Mouse (Mus musculus) lung, adult 2 months (tissue): ENCODE data around the gene Scn1a.

Experiments
- CTCF ChIP-seq: fragments of 200-500 bp; IDR thresholded peaks from 2 replicates; pipeline ENCODE4 v1.5.1; 2011; ENCODE audit warnings: mild to moderate bottlenecking, low read length, control low read depth; ENCODE audit not compliant: insufficient read depth
- POLR2A ChIP-seq: fragments of 200-500 bp; IDR thresholded peaks from 2 replicates; pipeline ENCODE4 v1.6.1; 2011; ENCODE audit warnings: low read depth, mild to moderate bottlenecking, control low read depth, low read length, borderline replicate concordance; ENCODE audit errors: extremely low read depth

DNA sequence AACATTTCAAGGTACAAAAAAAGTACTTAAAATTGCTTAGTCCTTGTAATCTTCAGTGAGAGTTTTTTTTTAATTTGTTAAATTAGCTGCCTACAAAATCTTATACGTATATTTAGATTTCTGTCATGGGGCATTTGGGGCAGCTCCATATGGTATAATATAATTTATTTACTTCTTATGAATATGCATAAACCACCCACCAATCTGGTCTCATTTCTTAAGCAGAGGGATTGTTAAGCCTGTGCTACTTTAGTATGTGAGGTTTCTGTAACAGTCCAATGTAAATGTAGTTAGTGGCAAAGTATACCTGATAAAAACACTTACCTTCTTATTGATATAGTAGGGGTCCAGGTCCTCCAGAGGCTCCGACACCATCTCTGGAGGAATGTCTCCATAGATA, 90.0 kb downstream of the Scn1a start:
- TF ChIP-seq POLR2A (no peak), CTCF (no peak)
